Mouse (Mus musculus) brain, embryonic 14.5 days (tissue): ENCODE results near the gene Bok.

ENCODE experiments used
- CTCF ChIP-seq: fragments of 200-500 bp; IDR thresholded peaks from 2 replicates; pipeline ENCODE4 v1.5.1; 2012; ENCODE audit warnings: inconsistent platforms, mild to moderate bottlenecking, moderate library complexity, borderline replicate concordance; ENCODE audit not compliant: insufficient read depth, insufficient read length; ENCODE audit errors: extremely low read depth
- POLR2A ChIP-seq: fragments of 200-500 bp; IDR thresholded peaks from 2 replicates; pipeline ENCODE4 v1.6.1; 2012; ENCODE audit warnings: mild to moderate bottlenecking, inconsistent platforms, borderline replicate concordance; ENCODE audit not compliant: poor library complexity, insufficient read depth, insufficient read length, severe bottlenecking; ENCODE audit errors: extremely low read depth

- TF ChIP-seq CTCF = no peak
- TF ChIP-seq POLR2A = no peak
These were observed 18.9 kb downstream of the Bok start for GRCm38 (mm10) chr1:93704341-93704740.
